Comparison of ENCODE assay signal across 9 mouse cellular contexts in the genomic region with DNA sequence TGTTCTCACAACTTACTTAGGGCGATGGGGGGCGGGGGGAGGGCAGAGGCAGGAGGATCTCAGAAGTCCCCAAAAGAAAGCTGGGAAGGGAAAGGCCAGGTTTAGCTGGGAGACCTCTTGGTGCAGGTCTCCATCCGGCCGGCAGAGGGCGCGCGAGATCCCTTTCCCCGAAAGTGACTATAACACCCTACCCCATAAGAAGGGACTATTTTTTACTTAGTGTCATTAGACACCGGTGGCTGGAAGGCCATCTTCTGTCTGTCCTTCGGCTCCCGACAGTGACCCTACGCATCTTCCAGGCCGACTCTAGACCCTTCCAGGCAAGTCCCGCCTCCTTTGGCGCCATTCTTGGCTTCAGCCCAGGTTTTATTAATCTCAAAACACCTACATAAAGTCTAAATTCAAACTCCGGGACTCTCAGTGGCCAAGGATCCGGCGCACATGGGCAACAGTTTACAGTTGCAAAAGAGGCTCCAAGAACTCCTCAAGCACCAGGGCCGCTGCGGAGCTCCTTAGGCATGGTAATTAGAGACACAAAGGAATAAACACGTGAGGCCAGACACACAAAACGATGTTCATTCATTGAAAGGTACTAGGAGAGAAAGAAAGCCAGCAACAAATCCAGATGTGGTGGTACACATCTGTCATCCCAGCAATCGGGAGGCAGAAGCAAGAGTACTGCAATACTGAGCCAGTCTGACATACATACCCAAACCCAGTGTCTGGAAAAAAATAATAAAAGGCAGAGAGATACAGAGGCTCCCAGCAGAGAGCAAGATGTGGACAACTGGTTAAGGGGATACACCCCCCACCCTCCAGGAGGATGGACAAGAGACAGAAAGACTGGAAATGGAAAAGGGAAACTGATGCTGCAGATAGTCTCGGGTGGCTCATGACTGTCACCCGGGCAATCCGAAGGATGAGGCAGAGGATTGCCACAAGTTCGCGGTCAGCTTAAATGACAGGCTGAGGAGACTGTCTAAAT. TPM values are rescaled to one million over a fixed set of nuclear protein-coding genes. Genes with fewer than 3 reads are reported as not detected.
DNase-seq lines count a peak whose midpoint lies in the region; ATAC-seq and TF ChIP-seq lines count a peak whose summit lies in the region.
"Had no signal": no experiment of that assay in that cellular context is flagged by ENCODE, and none has a peak within 500 bp of the region (broad histone marks: within the 10 kb centered on the region; RNA-seq: fewer than 3 reads in every experiment).

A gene (plus strand): TSS at position 563 of the 985 bp plus-strand sequence.

- H3K27me3 ChIP-seq in E14TG2a.4 (ENCODE audit: insufficient read depth, low read length), result peaks cover 52% of the 10 kb centered on the region
- H3K27me3 ChIP-seq in forebrain, embryonic 13.5 days, result peaks cover 65% of the 10 kb centered on the region
- H3K27me3 ChIP-seq in liver, embryonic 14.5 days (ENCODE audit: control insufficient read depth, insufficient read depth, low read length), result peaks cover 53% of the 10 kb centered on the region
- H3K27me3 ChIP-seq in testis, adult 2 months (ENCODE audit: control insufficient read depth, insufficient read depth, low read length), result no peaks in the 10 kb centered on the region

- intact Hi-C loops in heart, postnatal 10 days (cut with DNase I), result loop anchor here (2.0 to 5.0 kb wide), 2 partner anchors 29 to 157 kb away; a partner anchor contains a TSS

- H3K27ac ChIP-seq in forebrain, embryonic 13.5 days, result no peak within 1 kb of the TSS
- H3K27ac ChIP-seq in liver, embryonic 14.5 days, result no peak within 1 kb of the TSS
- 0 out of 2 replicates have a peak within 1 kb of the TSS, but pooled peaks have one; percentile 55 for H3K27ac ChIP-seq in testis, adult 2 months (ENCODE audit: control insufficient read depth, insufficient read depth, low read depth, low read length)

- TF ChIP-seq CTCF in E14TG2a.4 (conservative IDR thresholded peaks at IDR 0.05; ENCODE audit: low read length), result peak; percentile 81
- TF ChIP-seq CTCF in liver, embryonic 14.5 days (IDR thresholded peaks at IDR 0.05; ENCODE audit: low read depth), result peak; percentile 96
- peak; percentile 91 for TF ChIP-seq CTCF in testis, adult 2 months (IDR thresholded peaks at IDR 0.05; ENCODE audit: control insufficient read depth, insufficient read depth, insufficient replicate concordance, low read depth, low read length)

- no peak for TF ChIP-seq POLR2A in testis, adult 2 months (IDR thresholded peaks at IDR 0.05; ENCODE audit: control insufficient read depth, low read depth, low read length)

- H3K4me1 ChIP-seq in E14TG2a.4 (replicated peaks; ENCODE audit: low read depth, low read length), result peaks cover 52% of the 10 kb centered on the region
- peaks cover 11% of the 10 kb centered on the region for H3K4me1 ChIP-seq in forebrain, embryonic 13.5 days
- H3K4me1 ChIP-seq in liver, embryonic 14.5 days (replicated peaks; ENCODE audit: control insufficient read depth in 2 of 2, insufficient read depth in 2 of 2, low read length in 1 of 2), result no peaks in the 10 kb centered on the region
- peaks cover 15% of the 10 kb centered on the region for H3K4me1 ChIP-seq in testis, adult 2 months (ENCODE audit: control insufficient read depth, insufficient read depth, low read length)

- H3K9ac ChIP-seq in forebrain, embryonic 13.5 days, result no peak within 1 kb of the TSS
- no peak within 1 kb of the TSS for H3K9ac ChIP-seq in liver, embryonic 14.5 days (replicated peaks)

- no peaks in the 10 kb centered on the region for H3K36me3 ChIP-seq in E14TG2a.4 (ENCODE audit: insufficient read depth, low read length)
- no peaks in the 10 kb centered on the region for H3K36me3 ChIP-seq in forebrain, embryonic 13.5 days (ENCODE audit: poor library complexity, severe bottlenecking)
- H3K36me3 ChIP-seq in liver, embryonic 14.5 days (replicated peaks; ENCODE audit: control insufficient read depth, insufficient read depth, low read depth), result no peaks in the 10 kb centered on the region
- H3K36me3 ChIP-seq in testis, adult 2 months (ENCODE audit: control insufficient read depth, insufficient read depth, low read length), result no peaks in the 10 kb centered on the region

- TF ChIP-seq EP300 in liver, embryonic 14.5 days (IDR thresholded peaks at IDR 0.05; ENCODE audit: low read depth), result no peak

- DNase-seq in c-Kit-positive CD71-positive TER-119-positive erythroid progenitor cells, embryonic 14.5 days (ENCODE audit: low spot score), result peak; percentile 35
- peak; percentile 84 to 87 for DNase-seq in heart, postnatal 10 days
- DNase-seq in kidney, postnatal 25 days, result peak; percentile 72 to 85
- DNase-seq in liver, embryonic 14.5 days (ENCODE audit: low read depth in 3 of 3, low spot score in 3 of 3), result no peak
- peak; percentile 63 to 74 for DNase-seq in natural killer cell, adult 2 months (ENCODE audit: low spot score in 2 of 2)

- H3K4me3 ChIP-seq in E14TG2a.4 (replicated peaks; ENCODE audit: low read length), result peak within 1 kb of the TSS; percentile 79
- peak within 1 kb of the TSS; percentile 29 for H3K4me3 ChIP-seq in forebrain, embryonic 13.5 days
- H3K4me3 ChIP-seq in liver, embryonic 14.5 days (ENCODE audit: insufficient read depth in 1 of 2, low read depth in 2 of 2, low read length in 2 of 2), result peak within 1 kb of the TSS in 1 of 2 experiments; percentile 27; a peak in 2 of 4 replicates
- peak within 1 kb of the TSS; percentile 63 for H3K4me3 ChIP-seq in testis, adult 2 months (ENCODE audit: control insufficient read depth, low read depth, low read length)
- H3K4me3 ChIP-seq: erythroblast, embryonic 14.5 days had no signal

- WGBS in forebrain, embryonic 13.5 days, result 11% methylated on average over 28 of the region's 28 CpGs
- 10% methylated on average over 28 of the region's 28 CpGs for WGBS in liver, embryonic 14.5 days (ENCODE audit: insufficient replicate concordance)

- peak; percentile 27; the same call in 1 of the 2 replicates for ATAC-seq in forebrain, embryonic 13.5 days
- no peak for ATAC-seq in liver, embryonic 14.5 days (ENCODE audit: insufficient read depth)

- peak within 1 kb of the TSS; percentile 52 for H3K4me2 ChIP-seq in forebrain, embryonic 13.5 days
- H3K4me2 ChIP-seq in liver, embryonic 14.5 days (ENCODE audit: low read depth), result peak within 1 kb of the TSS; percentile 41

- no peaks in the 10 kb centered on the region for H3K9me3 ChIP-seq in E14TG2a.4 (ENCODE audit: low read length)
- no peaks in the 10 kb centered on the region for H3K9me3 ChIP-seq in forebrain, embryonic 13.5 days (replicated peaks)
- no peaks in the 10 kb centered on the region for H3K9me3 ChIP-seq in liver, embryonic 14.5 days (ENCODE audit: control insufficient read depth, low read length)

RNA-seq across cellular contexts. Expression of the gene that starts here (rescaled TPM):
- not detected in 2 replicates for polyA plus RNA-seq in forebrain, embryonic 13.5 days (2015; fragmentation: Nextera tagmentation; extraction: Ambion mirVana)
- total RNA-seq in heart, postnatal 10 days (2021), result under 1 TPM; 0.41 to 0.79 TPM
- not detected in 2 replicates for polyA plus RNA-seq in liver, embryonic 14.5 days (2012; rRNA removed)
- not detected in 2 replicates for polyA plus RNA-seq in liver, embryonic 14.5 days (2014; fragmentation: Nextera tagmentation; extraction: Ambion mirVana)
- polyA plus RNA-seq in testis, adult 2 months (2012; rRNA removed), result 0.99 and 1.1 TPM in 2 replicates
- polyA plus RNA-seq: erythroblast, embryonic 14.5 days had no signal

Comparison
In these comparisons a context has a peak if more than half of its experiments do, and no peak if none do; other contexts are left out.
1. Peak in ATAC-seq, H3K4me3 ChIP-seq and H3K4me2 ChIP-seq in forebrain, embryonic 13.5 days; RNA of the gene not detected or under 1 TPM.
2. Peak in DNase-seq in heart, postnatal 10 days; RNA of the gene not detected or under 1 TPM.
3. DNase-seq: peak in c-Kit-positive CD71-positive TER-119-positive erythroid progenitor cells, embryonic 14.5 days (single experiment), kidney, postnatal 25 days (2 of 2) and natural killer cell, adult 2 months (2 of 2); none in liver, embryonic 14.5 days (0 of 3).
4. Peak in every context shown above with its lines, with median percentiles within 50 percentile points of each other: CTCF ChIP-seq.